ENCODE assay signal across 10 mouse cellular contexts in genomic region chr2:119669010-119669409, GRCm38 (mm10). TPM values are rescaled to one million over a fixed set of nuclear protein-coding genes. Genes with fewer than 3 reads are reported as not detected.
DNase-seq lines count a peak whose midpoint lies in the region; ATAC-seq and TF ChIP-seq lines count a peak whose summit lies in the region.
"Had no signal": no experiment of that assay in that cellular context is flagged by ENCODE, and none has a peak within 500 bp of the region (broad histone marks: within the 10 kb centered on the region; RNA-seq: fewer than 3 reads in every experiment).

No protein-coding gene starts in this region.

- no peak overlapping the region for H3K4me3 ChIP-seq in forebrain, postnatal 0 days (ENCODE audit: low read depth, low read length)
- no peak overlapping the region for H3K4me3 ChIP-seq in forebrain, embryonic 15.5 days
- H3K4me3 ChIP-seq in spleen, adult 2 months (ENCODE audit: extremely low read depth, insufficient read depth, insufficient read length) = no peak overlapping the region
- H3K4me3 ChIP-seq: liver, embryonic 13.5 days had no signal

- no peaks in the 10 kb centered on the region for H3K27me3 ChIP-seq in forebrain, postnatal 0 days (ENCODE audit: insufficient read depth, low read length)
- no peaks in the 10 kb centered on the region for H3K27me3 ChIP-seq in forebrain, embryonic 15.5 days
- H3K27me3 ChIP-seq in spleen, adult 2 months (ENCODE audit: control insufficient read depth, insufficient read depth, low read length) = no peaks in the 10 kb centered on the region

- no peak for DNase-seq in forebrain, postnatal 0 days
- DNase-seq in spleen, adult 2 months (ENCODE audit: low read depth in 1 of 2, low spot score in 2 of 2) = peak; percentile 10 to 31
- DNase-seq in spleen, adult 12 weeks (ENCODE audit: low spot score) = no peak
- peak; percentile 3 for DNase-seq in kidney, postnatal 14 days
- DNase-seq in testis, postnatal 14 days (ENCODE audit: low spot score) = peak; percentile 24
- no peak for DNase-seq in left cerebral cortex, postnatal 4 days
- no peak for DNase-seq in layer of hippocampus, adult 8-10 months (ENCODE audit: low spot score in 2 of 2)
- DNase-seq: liver, embryonic 13.5 days had no signal

- no peaks in the 10 kb centered on the region for H3K9me3 ChIP-seq in forebrain, postnatal 0 days (ENCODE audit: low read length)
- no peaks in the 10 kb centered on the region for H3K9me3 ChIP-seq in forebrain, embryonic 15.5 days
- H3K9me3 ChIP-seq: G1E; liver, embryonic 13.5 days had no signal

- no peak overlapping the region for H3K4me2 ChIP-seq in forebrain, postnatal 0 days (ENCODE audit: low read depth)
- H3K4me2 ChIP-seq in forebrain, embryonic 15.5 days (replicated peaks) = no peak overlapping the region
- H3K4me2 ChIP-seq: liver, embryonic 13.5 days had no signal

- H3K36me3 ChIP-seq in forebrain, postnatal 0 days (ENCODE audit: insufficient read depth) = no peaks in the 10 kb centered on the region
- H3K36me3 ChIP-seq in forebrain, embryonic 15.5 days = no peaks in the 10 kb centered on the region
- no peaks in the 10 kb centered on the region for H3K36me3 ChIP-seq in spleen, adult 2 months (ENCODE audit: control insufficient read depth, insufficient read depth, low read length)
- H3K36me3 ChIP-seq: G1E; liver, embryonic 13.5 days had no signal

- TF ChIP-seq CTCF in forebrain, postnatal 0 days (IDR thresholded peaks at IDR 0.05; ENCODE audit: low read depth) = peak; percentile 47
- peak; percentile 39; the same call in 1 of the 2 replicates for TF ChIP-seq CTCF in spleen, adult 2 months (IDR thresholded peaks at IDR 0.05; ENCODE audit: extremely low read depth, insufficient read depth, insufficient read length, insufficient replicate concordance)

- no peaks in the 10 kb centered on the region for H3K4me1 ChIP-seq in forebrain, postnatal 0 days (ENCODE audit: insufficient read depth)
- H3K4me1 ChIP-seq in forebrain, embryonic 15.5 days = no peaks in the 10 kb centered on the region
- H3K4me1 ChIP-seq in spleen, adult 2 months (ENCODE audit: control insufficient read depth, insufficient read depth, insufficient read length) = no peaks in the 10 kb centered on the region

- H3K27ac ChIP-seq in forebrain, postnatal 0 days (ENCODE audit: low read depth, low read length) = no peak overlapping the region
- H3K27ac ChIP-seq in forebrain, embryonic 15.5 days (replicated peaks) = no peak overlapping the region
- H3K27ac ChIP-seq in spleen, adult 2 months (ENCODE audit: insufficient read depth, low read length) = no peak overlapping the region
- H3K27ac ChIP-seq: liver, embryonic 13.5 days had no signal

- WGBS in forebrain, postnatal 0 days = 12% methylated on average over 7 of the region's 7 CpGs
- 14% methylated on average over 7 of the region's 7 CpGs for WGBS in forebrain, embryonic 15.5 days
- WGBS in spleen, adult 2 months = 35% methylated on average over 7 of the region's 7 CpGs

- no peak for ATAC-seq in forebrain, postnatal 0 days
- no peak for ATAC-seq in forebrain, embryonic 15.5 days (replicated peaks)

- H3K9ac ChIP-seq in forebrain, postnatal 0 days = no peak overlapping the region
- H3K9ac ChIP-seq in forebrain, embryonic 15.5 days (replicated peaks) = no peak overlapping the region
- H3K9ac ChIP-seq: liver, embryonic 13.5 days had no signal

- TF ChIP-seq POLR2A in spleen, adult 2 months (IDR thresholded peaks at IDR 0.05; ENCODE audit: low read depth, low read length) = no peak

- intact Hi-C loops in left cerebral cortex, postnatal 4 days (cut with DNase I) = no loop called here

RNA-seq across cellular contexts. Expression of gene Rtf1, which starts 5.9 kb away (rescaled TPM):
- total RNA-seq in forebrain, postnatal 0 days (2014; rRNA removed) = 28.0 and 33.5 TPM in 2 replicates
- polyA plus RNA-seq in forebrain, postnatal 0 days (2015; fragmentation: Nextera tagmentation; extraction: Ambion mirVana) = 49.6 and 68.6 TPM in 2 replicates
- polyA plus RNA-seq in forebrain, embryonic 15.5 days (2015; fragmentation: Nextera tagmentation; extraction: Ambion mirVana) = 73.7 and 80.4 TPM in 2 replicates
- polyA plus RNA-seq in spleen, adult 2 months (2012; rRNA removed) = 7.4 and 7.9 TPM in 2 replicates
- total RNA-seq in left cerebral cortex, postnatal 4 days (2021) = 10 to 100 TPM; 65.7 to 69.5 TPM
- total RNA-seq in layer of hippocampus, adult 8-10 months (2022) = 10 to 100 TPM; 53.9 to 57.2 (median 56.1) TPM

RNA-seq across cellular contexts. Expression of gene Ndufaf1, which starts 6.4 kb away (rescaled TPM):
- total RNA-seq in forebrain, postnatal 0 days (2014; rRNA removed) = 26.9 and 27.6 TPM in 2 replicates
- polyA plus RNA-seq in forebrain, postnatal 0 days (2015; fragmentation: Nextera tagmentation; extraction: Ambion mirVana) = 41.3 and 42.0 TPM in 2 replicates
- polyA plus RNA-seq in forebrain, embryonic 15.5 days (2015; fragmentation: Nextera tagmentation; extraction: Ambion mirVana) = 36.0 and 36.4 TPM in 2 replicates
- 1.5 and 2.1 TPM in 2 replicates for polyA plus RNA-seq in spleen, adult 2 months (2012; rRNA removed)
- 10 to 100 TPM; 22.0 to 25.0 TPM for total RNA-seq in left cerebral cortex, postnatal 4 days (2021)
- total RNA-seq in layer of hippocampus, adult 8-10 months (2022) = 10 to 100 TPM; 28.8 to 35.1 (median 29.7) TPM

RNA-seq across cellular contexts. Expression of gene Oip5, which starts 50.7 kb away (rescaled TPM):
- total RNA-seq in forebrain, postnatal 0 days (2014; rRNA removed) = 2.8 and 5.4 TPM in 2 replicates
- polyA plus RNA-seq in forebrain, postnatal 0 days (2015; fragmentation: Nextera tagmentation; extraction: Ambion mirVana) = 3.1 and 4.5 TPM in 2 replicates
- 13.2 and 14.3 TPM in 2 replicates for polyA plus RNA-seq in forebrain, embryonic 15.5 days (2015; fragmentation: Nextera tagmentation; extraction: Ambion mirVana)
- polyA plus RNA-seq in spleen, adult 2 months (2012; rRNA removed) = 3.7 and 7.2 TPM in 2 replicates
- total RNA-seq in left cerebral cortex, postnatal 4 days (2021) = 1 to 10 TPM; 2.4 to 2.8 TPM
- 1 to 10 TPM in 1 of 4 experiments, under 1 TPM in 3; 0.33 to 1.2 (median 0.84) TPM for total RNA-seq in layer of hippocampus, adult 8-10 months (2022)

RNA-seq across cellular contexts. Expression of gene Nusap1, which starts 50.9 kb away (rescaled TPM):
- total RNA-seq in forebrain, postnatal 0 days (2014; rRNA removed) = 6.1 and 7.6 TPM in 2 replicates
- polyA plus RNA-seq in forebrain, postnatal 0 days (2015; fragmentation: Nextera tagmentation; extraction: Ambion mirVana) = 8.1 and 8.6 TPM in 2 replicates
- 36.8 and 40.8 TPM in 2 replicates for polyA plus RNA-seq in forebrain, embryonic 15.5 days (2015; fragmentation: Nextera tagmentation; extraction: Ambion mirVana)
- 1.3 and 1.7 TPM in 2 replicates for polyA plus RNA-seq in spleen, adult 2 months (2012; rRNA removed)
- total RNA-seq in left cerebral cortex, postnatal 4 days (2021) = 1 to 10 TPM; 4.6 to 4.8 TPM
- total RNA-seq in layer of hippocampus, adult 8-10 months (2022) = under 1 TPM; 0.31 to 0.75 (median 0.65) TPM

Comparison
In these comparisons a context has a peak if more than half of its experiments do, and no peak if none do; other contexts are left out.
1. DNase-seq: peak in spleen, adult 2 months (2 of 2), kidney, postnatal 14 days (single experiment) and testis, postnatal 14 days (single experiment); none in forebrain, postnatal 0 days (single experiment), spleen, adult 12 weeks (single experiment), left cerebral cortex, postnatal 4 days (single experiment) and layer of hippocampus, adult 8-10 months (0 of 2).